Comparison of ENCODE assay signal across 12 mouse cellular contexts in the genomic region with DNA sequence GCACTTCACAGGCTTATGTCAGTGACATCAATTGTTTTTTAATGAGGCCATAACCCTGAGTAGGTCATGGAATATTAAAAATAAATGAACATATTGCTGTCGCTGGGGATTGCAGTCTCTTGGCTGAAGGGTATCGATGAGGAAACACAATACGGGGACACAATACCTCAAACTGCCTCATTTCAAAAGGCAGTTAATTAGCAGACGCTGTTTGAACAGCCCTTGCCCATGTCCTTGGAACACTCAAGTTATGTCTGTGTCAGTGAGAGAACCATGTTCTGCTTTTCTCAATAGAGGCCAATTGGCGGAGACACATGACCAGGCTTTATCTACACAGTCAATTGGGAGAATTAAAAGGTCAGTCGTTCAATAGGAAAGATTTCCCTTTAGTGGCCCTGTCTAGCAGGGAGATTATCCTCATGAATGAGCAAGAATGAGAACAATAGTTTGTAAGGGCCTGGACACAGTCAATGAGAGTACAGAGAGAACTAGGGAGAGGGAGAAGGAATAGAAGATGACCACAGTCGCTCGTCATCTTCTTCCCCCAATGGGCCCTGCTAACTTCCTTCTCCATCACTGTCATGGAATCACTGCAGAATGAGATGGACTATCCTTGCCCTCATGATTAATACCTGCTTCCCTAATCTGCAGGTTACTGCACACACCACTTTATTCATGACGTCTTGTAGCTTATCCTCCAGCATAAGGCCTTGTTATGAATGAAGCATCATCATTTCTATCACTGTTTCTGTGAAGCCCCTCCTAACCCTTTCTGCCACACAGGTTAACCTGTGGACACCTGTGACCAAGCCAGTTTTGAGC.
A peak's percentile ranks its signal among the peaks of the same experiment; 100 is the strongest.
DNase-seq lines count a peak whose midpoint lies in the region; ATAC-seq lines count a peak whose summit lies in the region.
"Had no signal": no experiment of that assay in that cellular context is flagged by ENCODE, and none has a peak within 500 bp of the region (broad histone marks: within the 10 kb centered on the region; RNA-seq: fewer than 3 reads in every experiment).

No protein-coding gene starts in this region.

- H3K9ac ChIP-seq in hindbrain, embryonic 11.5 days (ENCODE audit: low read depth, low read length) = no peak overlapping the region
- H3K9ac ChIP-seq in midbrain, embryonic 12.5 days (replicated peaks) = no peak overlapping the region
- H3K9ac ChIP-seq: liver, embryonic 15.5 days had no signal

- no peaks in the 10 kb centered on the region for H3K27me3 ChIP-seq in hindbrain, embryonic 11.5 days (ENCODE audit: control insufficient read depth, insufficient read depth, low read length)
- H3K27me3 ChIP-seq in midbrain, embryonic 12.5 days = peaks cover 26% of the 10 kb centered on the region
- H3K27me3 ChIP-seq in heart, embryonic 10.5 days (ENCODE audit: insufficient read depth, poor library complexity, severe bottlenecking) = no peaks in the 10 kb centered on the region
- H3K27me3 ChIP-seq: liver, embryonic 15.5 days had no signal

- WGBS in hindbrain, embryonic 11.5 days = 41% methylated on average over 9 of the region's 9 CpGs
- WGBS in midbrain, embryonic 12.5 days = 13% methylated on average over 9 of the region's 9 CpGs
- 80% methylated on average over 9 of the region's 9 CpGs for WGBS in heart, embryonic 10.5 days

- no peaks in the 10 kb centered on the region for H3K9me3 ChIP-seq in hindbrain, embryonic 11.5 days (ENCODE audit: control insufficient read depth, low read length)
- no peaks in the 10 kb centered on the region for H3K9me3 ChIP-seq in midbrain, embryonic 12.5 days
- H3K9me3 ChIP-seq in heart, embryonic 10.5 days = no peaks in the 10 kb centered on the region
- H3K9me3 ChIP-seq: liver, embryonic 15.5 days had no signal

- H3K4me1 ChIP-seq in hindbrain, embryonic 11.5 days (replicated peaks; ENCODE audit: control insufficient read depth, insufficient read depth, low read length) = no peaks in the 10 kb centered on the region
- peaks cover 16% of the 10 kb centered on the region for H3K4me1 ChIP-seq in midbrain, embryonic 12.5 days
- no peaks in the 10 kb centered on the region for H3K4me1 ChIP-seq in heart, embryonic 10.5 days
- H3K4me1 ChIP-seq: liver, embryonic 15.5 days had no signal

- peak; percentile 57 for DNase-seq in Muller cell, postnatal 12 days (ENCODE audit: inconsistent ontology term)
- peak; percentile 78 for DNase-seq in embryo, embryonic 10.5 days (ENCODE audit: low spot score)
- DNase-seq in hindbrain, embryonic 11.5 days (ENCODE audit: low spot score) = peak; percentile 36
- no peak for DNase-seq in urinary bladder, postnatal 36 days (ENCODE audit: low spot score in 2 of 2)
- DNase-seq in heart, embryonic 10.5 days (ENCODE audit: low spot score) = no peak
- no peak for DNase-seq in right cerebral cortex, postnatal 4 days
- DNase-seq: cerebellum, adult 9-11 months; gastrocnemius, adult 2 months had no signal

- no peak overlapping the region for H3K4me2 ChIP-seq in hindbrain, embryonic 11.5 days (replicated peaks; ENCODE audit: low read depth, low read length)
- H3K4me2 ChIP-seq in midbrain, embryonic 12.5 days (replicated peaks) = no peak overlapping the region
- H3K4me2 ChIP-seq: liver, embryonic 15.5 days had no signal

- no peaks in the 10 kb centered on the region for H3K36me3 ChIP-seq in hindbrain, embryonic 11.5 days (ENCODE audit: control insufficient read depth, insufficient read depth, low read length)
- no peaks in the 10 kb centered on the region for H3K36me3 ChIP-seq in midbrain, embryonic 12.5 days
- no peaks in the 10 kb centered on the region for H3K36me3 ChIP-seq in heart, embryonic 10.5 days
- H3K36me3 ChIP-seq: liver, embryonic 15.5 days had no signal

- peak; percentile 90 for ATAC-seq in hindbrain, embryonic 11.5 days (ENCODE audit: low FRiP score)
- ATAC-seq in midbrain, embryonic 12.5 days (ENCODE audit: low FRiP score, low read depth) = peak; percentile 87
- no peak for ATAC-seq in erythroblast, adult 5-6 weeks (replicated peaks; ENCODE audit: low FRiP score, poor library complexity, severe bottlenecking)
- ATAC-seq: CD4-positive, CD25-positive, alpha-beta regulatory T cell, adult 4 months had no signal

- 0 out of 2 replicates have a peak overlapping the region, but pooled peaks have one; percentile 30 for H3K27ac ChIP-seq in hindbrain, embryonic 11.5 days (ENCODE audit: low read depth, low read length)
- peak overlapping the region; percentile 56; the same call in 1 of the 2 replicates for H3K27ac ChIP-seq in midbrain, embryonic 12.5 days (replicated peaks)
- no peak overlapping the region for H3K27ac ChIP-seq in heart, embryonic 10.5 days
- H3K27ac ChIP-seq: gastrocnemius, adult 2 months; liver, embryonic 15.5 days had no signal

- H3K4me3 ChIP-seq in hindbrain, embryonic 11.5 days (ENCODE audit: low read depth, low read length) = no peak overlapping the region
- no peak overlapping the region for H3K4me3 ChIP-seq in midbrain, embryonic 12.5 days
- no peak overlapping the region for H3K4me3 ChIP-seq in heart, embryonic 10.5 days
- H3K4me3 ChIP-seq: gastrocnemius, adult 2 months; liver, embryonic 15.5 days had no signal

Comparison
In these comparisons a context has a peak if more than half of its experiments do, and no peak if none do; other contexts are left out.
1. DNase-seq: peak in Muller cell, postnatal 12 days (single experiment), embryo, embryonic 10.5 days (single experiment) and hindbrain, embryonic 11.5 days (single experiment); none in urinary bladder, postnatal 36 days (0 of 2), heart, embryonic 10.5 days (single experiment) and right cerebral cortex, postnatal 4 days (single experiment).